Mouse (Mus musculus): ENCODE measurements around the gene Mecom.

The Mecom gene

GRCm38 (mm10) chr3:30514051-30514754, 33.6 kb downstream of the Mecom start:
- DNase-seq (ENCODE audit: low spot score), result no peak

- DNase-seq (ENCODE audit: low spot score), result no peak
Observed at GRCm38 (mm10) chr3:30513314-30513997, 34.4 kb downstream of the Mecom start.

DNA sequence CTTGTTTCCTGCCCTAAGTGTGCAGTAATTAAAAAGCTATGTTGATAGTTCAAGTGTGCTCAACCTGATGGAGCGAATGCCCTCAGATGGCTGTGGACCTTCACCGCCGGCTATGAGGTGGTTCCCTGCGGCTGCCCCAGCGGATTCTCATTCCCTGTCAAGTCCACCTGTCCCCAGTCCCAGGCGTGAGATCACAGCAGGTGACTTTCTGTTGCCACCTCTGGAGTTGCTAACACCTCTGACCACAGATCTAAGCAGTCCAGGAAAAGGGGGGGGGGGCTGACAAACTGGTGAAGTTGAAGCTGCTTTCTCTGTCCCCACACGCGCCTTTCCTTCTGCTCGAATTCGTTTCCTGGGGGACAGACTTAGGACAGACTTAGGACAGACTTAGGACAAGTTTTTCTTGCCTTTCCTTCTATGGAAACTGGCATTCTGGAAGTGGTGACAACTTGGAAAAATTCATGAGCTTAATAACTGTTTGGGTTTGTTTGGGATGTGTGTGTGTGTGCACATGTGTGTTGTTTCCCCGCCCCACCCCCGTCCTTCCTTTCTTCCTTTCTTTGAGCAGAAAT, 35.3 kb downstream of the Mecom start:
- DNase-seq (ENCODE audit: low spot score), result no peak

DNA sequence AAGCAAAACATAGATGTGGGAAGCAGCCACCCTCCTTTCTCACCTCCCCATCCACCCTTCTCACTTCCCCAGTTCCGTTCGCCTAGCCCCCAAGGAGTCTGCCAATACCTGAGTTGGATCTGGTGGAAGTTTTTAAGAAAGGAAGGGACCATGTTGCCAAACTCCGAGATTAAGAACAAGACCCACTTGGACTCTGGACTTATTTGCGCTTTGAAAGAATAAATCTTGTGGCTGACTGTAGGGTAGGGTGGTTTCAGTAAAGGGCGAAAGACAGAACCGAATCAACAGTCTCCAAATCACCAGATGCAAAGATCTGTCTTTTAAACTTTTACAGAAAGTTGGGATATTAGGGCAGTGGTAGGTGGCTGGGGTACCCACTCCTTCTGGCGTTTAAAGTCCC, 36.0 kb downstream of the Mecom start:
- DNase-seq (ENCODE audit: low spot score), result no peak

GRCm38 (mm10) chr3:30511062-30511640, 36.7 kb downstream of the Mecom start:
- no peak for DNase-seq (ENCODE audit: low spot score)

- DNase-seq (ENCODE audit: low spot score), result no peak
Observed at GRCm38 (mm10) chr3:30510646-30511045, 37.2 kb downstream of the Mecom start.

DNA sequence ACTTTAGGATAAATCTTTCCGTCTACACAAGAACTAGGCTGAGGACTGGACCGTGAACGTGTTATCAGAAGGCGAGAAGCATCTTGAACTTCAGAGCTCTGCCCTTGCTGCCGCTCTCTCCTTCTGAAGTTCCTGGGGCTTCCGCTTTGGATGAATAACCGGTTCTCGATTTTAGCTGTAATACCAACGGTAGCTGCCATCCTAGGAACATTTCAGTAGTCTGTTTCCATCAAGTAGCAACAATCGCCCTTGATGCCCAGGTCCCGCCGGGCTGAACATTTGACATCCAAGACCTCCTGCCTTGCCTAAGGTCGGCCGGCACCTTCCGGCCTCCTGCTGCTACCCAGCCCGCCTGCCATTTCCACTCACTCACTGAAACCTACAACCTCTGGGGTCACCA, 37.7 kb downstream of the Mecom start:
- no peak for DNase-seq (ENCODE audit: low spot score)

GRCm38 (mm10) chr3:30508930-30509910, 38.6 kb downstream of the Mecom start:
- peak; percentile 51 for DNase-seq (ENCODE audit: low spot score)

DNA sequence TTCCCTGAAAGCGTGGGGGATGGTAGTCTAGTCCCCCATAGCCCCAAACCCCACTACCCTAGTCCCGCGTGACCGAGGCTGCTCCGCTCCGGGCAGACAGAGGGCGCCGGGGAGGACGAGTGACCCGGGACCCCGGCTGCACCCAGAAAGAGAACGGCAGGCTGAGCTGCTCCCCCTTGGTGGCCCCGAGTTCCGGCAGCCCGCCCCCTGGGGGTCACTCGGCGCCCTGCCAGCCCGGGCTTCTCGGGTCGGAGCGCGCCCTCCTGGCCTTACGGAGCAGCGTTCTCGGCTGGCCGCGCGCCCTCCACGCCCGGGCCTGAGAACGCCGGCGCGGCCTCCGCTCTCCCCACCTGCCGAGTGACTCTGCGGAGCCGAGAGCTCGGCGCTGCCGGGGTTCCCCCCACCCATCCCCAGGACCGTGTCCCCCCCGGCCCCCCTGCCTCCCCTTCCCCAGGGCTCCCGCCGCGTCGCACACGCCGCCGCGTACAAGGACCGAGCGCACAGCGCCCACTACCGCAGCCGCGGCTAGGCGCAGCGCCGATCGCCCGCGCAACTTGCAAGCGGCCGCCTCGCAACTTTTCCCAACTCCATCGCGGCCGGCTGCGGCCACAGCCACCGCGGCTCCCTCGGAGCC, 39.4 kb downstream of the Mecom start:
- peak; percentile 78 for DNase-seq (ENCODE audit: low spot score)

- no peak for DNase-seq (ENCODE audit: low spot score)
Observed at GRCm38 (mm10) chr3:30507576-30508295, 40.1 kb downstream of the Mecom start.

- no peak for DNase-seq (ENCODE audit: low spot score)
Observed at GRCm38 (mm10) chr3:30507028-30507575, 40.7 kb downstream of the Mecom start.

DNA sequence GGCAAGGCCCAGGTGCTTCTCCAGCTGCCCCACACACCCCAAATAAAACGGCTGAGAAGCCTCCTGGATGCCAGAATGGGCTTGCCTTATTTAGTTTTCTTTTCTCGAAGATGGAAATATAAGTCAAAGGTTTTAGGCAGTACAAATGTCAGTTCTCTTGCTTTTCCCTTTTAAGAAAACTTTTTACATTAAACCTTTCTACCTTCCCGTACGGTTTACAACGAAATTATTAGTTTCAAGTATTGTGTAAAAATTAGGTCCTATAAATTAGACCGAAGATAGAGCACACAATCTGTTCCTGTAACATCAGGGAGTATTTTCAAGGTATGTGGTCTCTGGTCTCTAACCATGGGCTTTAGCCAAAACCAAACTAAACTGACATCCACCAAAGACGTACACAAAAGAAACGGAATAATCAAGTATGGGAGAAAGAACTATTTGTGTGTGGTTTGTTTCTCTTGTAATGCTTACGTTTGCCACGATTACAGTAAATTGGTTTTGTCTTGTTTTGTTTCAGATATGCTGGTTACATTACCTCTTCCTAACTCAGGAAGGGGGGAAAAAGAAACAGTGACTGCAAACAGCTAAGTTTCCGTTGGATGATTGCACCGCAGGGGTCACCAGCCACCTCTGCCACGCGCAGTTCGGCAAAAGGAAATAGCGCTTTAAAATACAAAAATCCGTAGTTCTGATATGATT, 41.3 kb downstream of the Mecom start:
- DNase-seq (ENCODE audit: low spot score), result no peak

DNA sequence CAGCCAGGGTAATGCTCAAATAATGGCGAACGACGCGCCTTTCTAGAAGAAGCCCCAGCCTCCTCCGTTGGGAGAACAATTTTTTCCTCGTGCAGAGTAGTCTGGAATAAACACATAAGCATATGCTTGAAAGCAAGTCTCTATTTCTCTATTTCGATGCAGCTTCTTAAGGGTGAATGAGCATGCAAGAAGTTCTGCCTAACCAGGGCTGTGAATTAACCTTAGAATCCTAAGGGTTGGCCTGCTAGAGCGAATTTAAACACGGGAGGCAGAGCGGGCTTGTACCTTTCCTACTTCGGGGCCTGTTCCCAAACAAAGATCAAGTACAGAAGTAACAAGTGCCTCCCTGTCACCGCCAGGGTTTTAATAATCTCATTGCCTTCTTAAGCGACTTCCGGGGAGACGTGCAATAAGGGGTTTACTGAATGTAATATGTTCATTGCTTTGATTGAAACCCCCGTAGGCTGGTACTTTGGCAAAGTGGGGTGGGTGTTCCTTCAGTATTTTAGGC, 42.0 kb downstream of the Mecom start:
- no peak for DNase-seq (ENCODE audit: low spot score)

GRCm38 (mm10) chr3:30504561-30504960, 43.2 kb downstream of the Mecom start:
- DNase-seq (ENCODE audit: low spot score), result no peak

- DNase-seq (ENCODE audit: low spot score), result no peak
Observed at GRCm38 (mm10) chr3:30503821-30504220, 44.0 kb downstream of the Mecom start.

DNA sequence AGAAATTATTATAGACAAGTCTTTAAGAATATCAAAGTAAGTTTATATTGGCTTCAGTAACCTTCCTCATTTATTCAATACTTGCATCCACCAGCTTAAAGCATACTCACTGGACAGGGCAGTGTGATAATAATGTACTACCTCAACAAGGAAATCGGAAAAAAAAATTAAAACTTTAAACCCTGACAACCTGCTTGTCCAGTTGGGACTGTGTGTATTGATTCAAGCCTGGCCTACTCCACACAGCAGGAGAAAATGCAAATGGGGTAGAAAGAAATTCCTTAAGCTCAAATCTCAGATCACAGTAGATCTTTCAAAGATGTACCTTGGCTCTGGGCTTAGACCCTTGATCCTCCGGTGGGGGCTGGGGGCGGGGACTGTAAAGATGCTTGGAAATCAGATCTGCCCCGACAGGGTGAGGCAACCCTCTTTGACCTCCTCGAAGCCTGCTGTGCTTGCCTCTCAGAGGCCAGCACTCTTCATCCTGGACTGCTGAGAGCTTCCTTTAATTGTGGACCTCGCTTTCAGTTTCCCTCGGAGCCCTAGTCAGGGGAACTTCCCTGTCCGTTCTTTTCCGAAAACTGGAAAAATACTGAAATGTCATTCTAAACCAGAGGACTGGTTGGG, 49.5 kb downstream of the Mecom start:
- DNase-seq (ENCODE audit: low spot score), result no peak

GRCm38 (mm10) chr3:30494371-30494770, 53.4 kb downstream of the Mecom start:
- DNase-seq (ENCODE audit: low spot score), result no peak

- no peak for DNase-seq (ENCODE audit: low spot score)
Observed at GRCm38 (mm10) chr3:30488808-30489207, 59.0 kb downstream of the Mecom start.

DNA sequence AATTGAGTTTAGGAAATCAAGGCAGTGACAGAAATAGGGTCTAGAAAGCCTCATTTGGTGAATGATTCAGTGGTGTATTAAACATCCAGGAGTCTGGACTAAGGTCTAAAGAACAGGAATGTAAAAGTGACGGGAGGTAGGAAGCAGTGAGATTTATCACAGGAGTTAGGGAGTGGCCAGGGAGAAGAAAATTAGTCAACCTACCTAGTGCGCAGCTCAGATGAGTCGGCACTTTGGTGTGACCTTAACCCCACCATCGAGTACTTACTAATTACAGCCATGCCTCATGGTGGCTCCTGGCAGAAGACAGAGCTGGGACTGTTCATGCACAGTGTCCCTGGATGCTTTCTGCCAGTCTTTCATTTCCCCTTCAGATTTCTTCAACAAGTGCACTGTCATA, 61.4 kb downstream of the Mecom start:
- no peak for DNase-seq (ENCODE audit: low spot score)

All from testis, postnatal 10 days (tissue).